Mouse (Mus musculus) neutrophil, adult 65 days (primary cell): ENCODE data around the gene Ece1. TPM values are rescaled to one million over a fixed set of nuclear protein-coding genes. Genes with fewer than 3 reads are reported as not detected.

Experiments used
- total RNA-seq: library from RNA; stranded (reverse); gene quantifications from 2 replicates; pipeline ENCODE4 v1.2.4, GENCODE M21; 2023

The Ece1 gene
- 8.0 and 13.3 TPM in 2 replicates for total RNA-seq

DNA sequence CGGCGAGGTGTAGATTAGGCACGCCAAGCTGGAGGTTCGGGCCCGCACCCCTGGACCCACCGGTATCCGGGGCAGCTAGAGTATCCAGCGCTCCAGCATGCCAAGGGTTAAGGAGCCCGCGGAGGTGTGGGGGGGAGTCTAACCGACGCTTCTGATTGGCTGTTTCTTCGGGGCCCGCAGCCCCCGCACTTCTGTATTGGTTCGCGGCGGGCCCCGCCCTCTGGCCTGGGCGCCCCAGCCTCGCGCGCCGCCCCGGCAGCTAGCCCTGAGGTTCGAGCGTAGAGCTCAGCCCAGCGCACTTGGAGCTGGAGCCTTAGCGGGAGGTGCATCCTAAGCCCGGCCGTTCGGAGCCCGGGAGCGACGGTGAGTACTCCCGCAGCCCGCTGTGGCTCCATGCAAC, at the start of gene Ece1:
Gene Ece1 (plus strand): TSS at position 219 of the 400 bp plus-strand sequence.

DNA sequence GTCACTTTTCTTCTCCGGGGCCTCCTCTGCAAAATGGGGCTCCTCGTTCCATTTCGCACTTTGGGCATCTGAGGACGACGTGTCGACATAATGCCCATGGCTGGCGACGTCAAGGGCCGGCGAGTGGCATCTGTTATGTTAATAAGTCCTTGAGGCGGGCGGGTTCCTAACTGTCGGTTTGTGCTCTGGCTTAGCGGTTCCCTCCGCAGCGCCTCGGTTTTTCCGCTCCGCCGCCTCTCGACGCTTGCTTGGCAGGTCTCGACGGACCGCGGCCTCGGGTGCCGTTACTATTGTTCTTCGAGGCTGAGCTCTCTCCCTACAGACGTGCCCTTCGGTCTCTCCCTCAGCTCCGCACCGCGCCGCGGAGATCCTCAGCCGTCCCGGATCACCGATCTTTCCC, 130.9 kb downstream of the Ece1 start, which contains the start of gene Eif4g3:
Gene Eif4g3 (plus strand): TSS at position 133 of the 400 bp plus-strand sequence.

Other genes with a start within 250 kb of the Ece1 start
- gene Rap1gap, start 197.5 kb upstream of the Ece1 start, total RNA-seq = 0.28 TPM in 1 of 2 replicates, not detected in the other
- 0.47 and 1.7 TPM in 2 replicates for gene Alpl, start 65.9 kb upstream of the Ece1 start, total RNA-seq
- 128 and 144 TPM in 2 replicates for gene Eif4g3, start 130.8 kb downstream of the Ece1 start, total RNA-seq